9 mouse cellular contexts compared by ENCODE assay signal in genomic region chr10:96264866-96265265, GRCm38 (mm10).
DNase-seq lines count a peak whose midpoint lies in the region; ATAC-seq and TF ChIP-seq lines count a peak whose summit lies in the region.
"Had no signal": no experiment of that assay in that cellular context is flagged by ENCODE, and none has a peak within 500 bp of the region (broad histone marks: within the 10 kb centered on the region; RNA-seq: fewer than 3 reads in every experiment).

No protein-coding gene starts in this region.

- H3K27ac ChIP-seq in heart, embryonic 16.5 days (ENCODE audit: low read length): no peak overlapping the region; the same call in 1 of the 2 replicates

- peaks cover 14% of the 10 kb centered on the region for H3K4me1 ChIP-seq in heart, embryonic 16.5 days (ENCODE audit: control insufficient read depth, insufficient read depth, low read length)

- no peak for TF ChIP-seq POLR2A in myocyte (IDR thresholded peaks at IDR 0.05; ENCODE audit: insufficient read length, low read depth)

- no peak overlapping the region for H3K4me3 ChIP-seq in heart, embryonic 16.5 days (ENCODE audit: low read length)
- no peak overlapping the region for H3K4me3 ChIP-seq in myocyte

- no peak overlapping the region for H3K9ac ChIP-seq in heart, embryonic 16.5 days (ENCODE audit: low read length)

- ATAC-seq in heart, embryonic 16.5 days (replicated peaks; ENCODE audit: extremely low read depth, insufficient read depth, low FRiP score): peak; percentile 45; the same call in 1 of the 2 replicates

- no peaks in the 10 kb centered on the region for H3K9me3 ChIP-seq in heart, embryonic 16.5 days (replicated peaks; ENCODE audit: control insufficient read depth, low read length)

- no peaks in the 10 kb centered on the region for H3K36me3 ChIP-seq in heart, embryonic 16.5 days (ENCODE audit: control insufficient read depth, insufficient read depth)
- H3K36me3 ChIP-seq in myocyte (ENCODE audit: control insufficient read depth, insufficient read depth): no peaks in the 10 kb centered on the region

- WGBS in heart, embryonic 16.5 days: 40% methylated on average over 4 of the region's 4 CpGs

- intact Hi-C loops in left cerebral cortex, postnatal 36 days (cut with DNase I): no loop called here

- no peak overlapping the region for H3ac ChIP-seq in myocyte (ENCODE audit: control insufficient read depth, insufficient read length)

- H3K79me2 ChIP-seq in myocyte (ENCODE audit: control insufficient read depth, insufficient read depth): no peaks in the 10 kb centered on the region

- no peaks in the 10 kb centered on the region for H3K27me3 ChIP-seq in heart, embryonic 16.5 days (ENCODE audit: control insufficient read depth, insufficient read depth, low read length)
- no peaks in the 10 kb centered on the region for H3K27me3 ChIP-seq in myocyte (ENCODE audit: control insufficient read depth, insufficient read depth, insufficient read length)

- H3K4me2 ChIP-seq in heart, embryonic 16.5 days (ENCODE audit: low read depth, low read length): no peak overlapping the region
- H3K4me2 ChIP-seq in myocyte (ENCODE audit: low read depth): peak overlapping the region; percentile 59
- H3K4me2 ChIP-seq: heart, embryonic 11.5 days had no signal

- DNase-seq in heart, adult 9 months (ENCODE audit: low spot score in 2 of 2): no peak
- peak; percentile 19 for DNase-seq in right cerebral cortex, postnatal 4 days
- DNase-seq in right cerebral cortex, postnatal 36 days (ENCODE audit: low spot score in 2 of 2): no peak
- peak; percentile 29 for DNase-seq in kidney, postnatal 14 days
- no peak for DNase-seq in thymus, postnatal 4 days
- DNase-seq in left cerebral cortex, postnatal 36 days (ENCODE audit: low spot score in 2 of 2): no peak

TF ChIP-seq in myocyte, 11 proteins besides CTCF, POLR2A, EP300 and RAD21:
- TF ChIP-seq SRF (IDR thresholded peaks at IDR 0.05; ENCODE audit: control insufficient read depth, insufficient read length, low read depth) (no peak), TCF12 (IDR thresholded peaks at IDR 0.05; ENCODE audit: insufficient read depth, poor library complexity, severe bottlenecking) (no peak), TCF3 (IDR thresholded peaks at IDR 0.05; ENCODE audit: insufficient read length, low read depth) (no peak), USF1 (IDR thresholded peaks at IDR 0.05; ENCODE audit: low read depth) (no peak), MAX (IDR thresholded peaks at IDR 0.05; ENCODE audit: low read depth) (no peak), POLR2AphosphoS2 (IDR thresholded peaks at IDR 0.05; ENCODE audit: insufficient read length, low read depth) (no peak), MYOG (IDR thresholded peaks at IDR 0.05; ENCODE audit: control insufficient read depth in 1 of 3, insufficient read depth in 1 of 3, insufficient read length in 2 of 3, low read depth in 2 of 3) (no peak), REST (IDR thresholded peaks at IDR 0.05; ENCODE audit: insufficient read depth, insufficient read length) (no peak), CEBPB (IDR thresholded peaks at IDR 0.05; ENCODE audit: insufficient read depth, poor library complexity, severe bottlenecking) (no peak), E2F4 (IDR thresholded peaks at IDR 0.05; ENCODE audit: insufficient read depth) (no peak), MYOD1 (IDR thresholded peaks at IDR 0.05; ENCODE audit: control insufficient read depth in 1 of 3, insufficient read length in 2 of 3, low read depth in 2 of 3) (no peak)

Comparison
In these comparisons a context has a peak if more than half of its experiments do, and no peak if none do; other contexts are left out.
1. DNase-seq: peak in right cerebral cortex, postnatal 4 days (single experiment) and kidney, postnatal 14 days (single experiment); none in heart, adult 9 months (0 of 2), right cerebral cortex, postnatal 36 days (0 of 2), thymus, postnatal 4 days (single experiment) and left cerebral cortex, postnatal 36 days (0 of 2).